Mouse (Mus musculus) liver, adult 10 weeks (tissue): ENCODE results near the gene Tspan4. TPM values are rescaled to one million over a fixed set of nuclear protein-coding genes. Genes with fewer than 3 reads are reported as not detected.

ENCODE experiments used
- polyA plus RNA-seq: library from polyadenylated mRNA; stranded (reverse); fragments of 350-450 nt; fragmentation: Illumina TruSeq; extraction: RNeasy Lipid Tissue Mini Kit (QIAGEN cat#74804); gene quantifications from one replicate; pipeline ENCODE4 v1.2.3, GENCODE M21; 2014; ENCODE audit warnings: low read depth, low replicate concordance

Tspan4 gene
- 5.4 TPM for polyA plus RNA-seq

DNA sequence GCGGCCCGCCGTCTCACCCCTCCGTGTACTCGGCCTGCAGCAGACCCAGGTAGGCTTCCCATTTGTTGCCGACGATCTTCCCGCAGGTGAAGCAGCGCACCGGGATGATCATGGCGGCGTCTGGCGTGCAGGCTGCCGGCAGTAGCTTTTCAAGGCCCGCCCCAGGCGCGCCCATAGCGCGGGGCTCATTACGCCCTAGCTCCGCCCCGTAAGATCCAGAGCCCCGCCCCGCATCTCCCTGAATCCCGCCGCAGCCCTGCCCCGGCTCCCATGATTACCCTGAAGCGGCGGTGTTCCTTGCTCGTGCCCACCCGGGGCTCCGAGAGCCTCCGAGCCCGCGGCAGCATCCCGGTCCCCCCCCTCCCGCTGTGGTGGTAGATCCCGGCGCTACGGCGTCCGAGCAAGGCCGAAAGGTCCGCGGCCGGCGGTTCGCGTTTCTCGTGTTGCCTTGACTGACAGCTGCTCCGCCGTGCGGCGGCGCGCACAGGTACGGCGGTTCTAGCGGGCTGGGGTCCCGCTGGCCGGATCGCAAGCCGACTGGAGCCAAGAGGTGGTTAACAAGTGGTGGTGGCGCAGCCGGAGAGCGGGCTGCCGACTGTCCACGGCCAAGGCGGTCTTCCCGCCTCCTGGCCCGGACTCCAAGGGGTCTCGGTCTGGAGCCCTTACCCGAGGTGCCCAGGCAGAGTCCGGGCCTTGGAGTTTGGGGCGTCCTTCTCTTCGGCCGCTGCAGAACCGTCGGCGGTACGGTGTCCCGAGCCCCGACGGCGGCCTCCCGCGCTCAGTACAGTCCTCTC, at the start of gene Tspan4, which contains the start of gene Polr2l:
Gene Tspan4, plus strand, starts transcription at position 230 of the 794 bp plus-strand sequence.
Gene Polr2l, minus strand, starts transcription at position 122 of the 794 bp plus-strand sequence.

DNA sequence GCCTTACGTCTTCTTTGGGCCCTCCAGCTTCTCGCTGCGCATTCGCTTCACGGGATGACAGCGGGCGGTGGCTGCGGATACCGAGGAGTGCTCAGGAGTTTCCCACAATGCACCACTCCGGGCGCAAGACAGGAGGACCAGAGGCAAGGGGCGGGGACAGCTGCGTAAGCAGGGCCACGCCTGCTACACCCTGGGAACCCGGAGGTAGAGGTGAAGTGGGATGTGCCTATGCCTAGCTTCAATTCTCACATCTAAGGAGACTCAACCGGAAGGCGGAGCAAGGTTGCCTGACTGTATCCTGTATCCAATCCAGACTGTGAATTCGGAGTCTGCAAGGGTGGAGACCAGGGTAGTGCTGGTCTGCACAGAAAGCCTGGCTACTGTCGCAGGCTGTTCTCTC, 45.7 kb upstream of the Tspan4 start, which contains the start of gene Cend1:
Gene Cend1, minus strand, starts transcription at position 182 of the 400 bp plus-strand sequence.

DNA sequence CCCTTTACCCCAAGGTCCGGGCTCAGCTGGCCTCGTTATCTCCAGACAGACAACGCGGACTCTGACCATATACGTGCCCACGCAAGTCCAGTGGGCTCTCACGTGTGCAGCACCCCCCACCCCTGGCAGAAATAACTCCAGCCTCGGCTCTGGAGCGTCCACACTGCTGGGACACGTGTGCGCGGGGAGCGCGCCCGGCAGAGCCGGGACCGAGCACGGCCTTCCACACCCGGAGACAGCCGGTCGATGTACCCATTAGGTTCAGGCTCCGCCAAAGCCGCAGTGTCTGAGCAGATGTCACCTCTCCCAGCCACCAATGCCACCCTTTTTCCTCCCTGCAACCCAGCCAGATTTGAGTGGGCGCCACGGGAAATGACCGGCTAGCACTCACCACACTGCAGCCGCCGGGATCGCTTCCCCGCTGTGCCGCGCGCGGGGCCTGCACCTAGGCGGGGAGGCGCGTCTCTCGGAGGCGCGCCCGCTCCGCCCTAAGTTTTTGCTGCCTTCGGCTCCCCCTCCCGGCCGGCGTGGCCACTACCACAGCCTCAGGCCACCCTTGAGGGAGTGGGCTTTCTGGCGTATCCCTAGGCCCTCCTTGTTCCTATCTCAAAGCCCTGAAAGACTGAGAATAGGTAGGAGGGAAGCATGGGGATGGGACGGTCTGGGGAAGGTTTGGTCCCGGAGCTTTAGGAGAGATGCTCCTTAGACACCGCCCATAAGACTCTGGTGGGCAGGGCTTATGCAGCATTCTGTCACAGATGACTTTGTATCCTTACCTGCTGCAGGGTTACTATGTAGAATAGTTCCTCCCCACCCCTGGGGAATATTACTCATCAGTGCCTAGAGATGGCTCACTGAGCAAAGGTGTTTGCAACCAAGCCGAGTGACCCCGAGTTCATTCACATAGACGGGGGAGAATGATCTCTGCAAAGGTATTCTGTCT, 37.6 kb upstream of the Tspan4 start, which contains the start of gene Slc25a22:
Gene Slc25a22, minus strand, starts transcription at position 715 of the 943 bp plus-strand sequence.

DNA sequence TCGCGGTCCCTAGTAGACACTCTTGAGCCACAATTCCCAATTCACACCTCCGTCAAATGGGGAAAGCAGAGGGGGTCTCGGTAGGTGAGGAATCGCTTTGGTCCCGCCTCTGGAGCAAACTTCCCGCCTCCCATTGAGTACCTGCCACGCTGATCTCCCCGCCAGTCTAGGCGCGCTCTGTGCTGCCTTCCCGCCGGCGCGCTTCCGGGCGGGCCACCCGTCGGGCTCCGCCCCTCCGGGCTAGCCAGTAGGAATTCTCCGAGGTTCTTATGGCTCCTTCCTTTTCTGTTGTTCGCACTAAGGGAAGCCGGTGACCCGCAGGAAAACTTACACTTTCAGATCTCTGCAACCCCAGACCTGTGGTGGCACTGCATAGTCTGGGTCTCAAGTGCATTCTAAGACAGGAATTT, 31.2 kb upstream of the Tspan4 start, which contains the start of gene Pidd1:
Gene Pidd1, minus strand, starts transcription at position 198 of the 410 bp plus-strand sequence.

DNA sequence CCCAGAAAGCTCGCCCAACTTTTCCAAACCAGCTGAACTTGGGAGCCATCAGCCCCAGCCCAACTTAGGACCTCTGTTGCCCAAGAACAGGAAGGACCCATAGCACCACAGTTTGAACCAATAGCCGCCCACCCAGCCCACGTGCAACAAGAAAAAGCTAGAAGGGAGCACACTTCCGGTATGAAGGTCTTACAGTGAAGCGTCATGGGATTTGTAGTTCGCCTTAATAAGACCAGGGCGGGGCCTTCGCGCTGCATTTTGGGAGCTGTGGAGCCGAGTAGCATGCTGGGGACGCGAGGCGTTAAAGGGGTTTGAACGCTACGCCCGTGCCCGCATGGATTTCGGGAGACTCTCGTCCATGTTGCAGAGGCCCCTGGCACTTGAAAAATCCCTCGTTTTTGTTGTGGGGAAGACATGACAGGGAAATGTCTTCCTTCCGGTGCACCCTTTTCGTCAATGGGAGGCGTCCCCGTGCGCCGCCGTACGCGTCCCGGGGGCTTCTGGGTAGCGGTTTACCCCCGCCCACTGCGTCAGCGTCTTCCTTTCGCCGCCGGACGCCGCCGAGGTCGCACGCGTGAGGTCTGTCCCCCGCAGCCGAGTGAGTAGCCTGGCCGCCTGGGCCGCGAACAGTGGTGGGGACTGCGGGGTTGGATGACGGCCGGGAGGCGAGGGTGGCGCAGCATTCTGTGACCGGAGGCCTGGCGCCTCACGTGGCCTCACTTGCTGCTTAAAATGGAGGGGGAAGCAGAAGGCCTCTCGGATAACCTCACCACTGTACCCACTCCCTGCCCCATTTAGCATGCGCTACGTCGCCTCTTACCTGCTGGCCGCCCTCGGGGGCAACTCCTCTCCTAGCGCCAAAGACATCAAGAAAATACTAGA, 27.7 kb upstream of the Tspan4 start, which contains the start of gene Rplp2:
Gene Rplp2, plus strand, starts transcription at position 261 of the 882 bp plus-strand sequence.

DNA sequence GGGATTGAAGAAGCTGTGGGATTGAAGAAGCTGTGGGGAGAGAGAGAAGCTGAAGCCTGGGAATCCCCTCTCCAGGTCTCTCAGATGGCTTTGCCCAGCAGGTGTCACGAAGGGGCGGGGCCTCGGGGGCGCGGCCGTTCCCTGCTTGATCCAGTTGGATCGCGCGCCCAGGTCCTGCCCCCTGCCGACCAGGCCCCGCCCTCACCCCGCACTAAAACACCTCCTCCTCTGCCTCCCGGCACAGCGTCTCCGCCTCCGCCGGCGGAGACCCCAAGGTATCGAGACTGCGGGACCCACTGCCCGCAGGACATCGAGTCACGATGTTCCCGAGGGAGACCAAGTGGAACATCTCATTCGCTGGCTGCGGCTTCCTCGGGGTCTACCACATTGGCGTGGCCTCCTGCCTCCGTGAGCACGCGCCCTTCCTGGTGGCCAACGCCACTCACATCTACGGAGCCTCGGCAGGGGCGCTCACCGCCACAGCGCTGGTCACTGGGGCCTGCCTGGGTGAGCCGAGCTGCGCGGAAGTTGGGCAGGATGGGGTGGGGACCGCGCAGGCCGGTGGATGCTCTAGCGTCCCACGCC, 20.0 kb upstream of the Tspan4 start, which contains the start of gene Pnpla2:
Gene Pnpla2, plus strand, starts transcription at position 232 of the 585 bp plus-strand sequence.

DNA sequence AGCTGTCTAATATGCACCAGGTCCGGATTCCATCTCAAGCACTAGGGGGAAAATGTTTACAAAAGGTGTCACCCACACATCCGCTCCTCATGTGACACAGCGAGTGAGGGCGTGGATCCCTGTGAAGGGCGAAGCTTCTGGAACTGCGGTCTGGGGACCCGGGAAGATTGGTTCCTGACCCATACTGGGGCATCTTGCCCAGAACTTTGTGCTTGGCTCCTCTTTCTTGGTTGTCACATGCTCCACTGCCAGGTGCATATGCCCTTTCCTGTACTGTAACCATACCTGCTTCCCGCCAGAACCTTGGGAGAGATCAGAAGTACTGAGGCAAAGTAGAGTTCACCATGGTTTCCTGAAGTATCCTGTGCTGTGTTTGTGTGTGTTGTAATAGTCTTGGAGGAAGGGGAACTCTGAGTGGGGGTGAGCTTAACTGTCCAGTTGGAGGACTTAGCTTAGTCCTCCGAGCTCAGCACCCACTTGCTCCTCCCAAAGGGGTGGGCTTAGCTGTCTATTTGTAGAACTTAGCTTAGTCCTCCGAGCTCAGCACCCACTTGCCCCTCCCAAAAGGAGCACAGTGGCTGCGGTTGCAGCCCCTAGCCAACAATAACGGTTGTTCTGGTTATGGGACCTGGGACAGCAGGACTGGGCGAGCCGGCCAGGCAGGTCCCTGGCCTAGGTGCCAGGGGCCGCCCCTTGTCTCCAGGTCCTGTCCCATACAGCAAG, 14.5 kb upstream of the Tspan4 start, which contains the start of gene Cracr2b:
Gene Cracr2b, plus strand, starts transcription at position 704 of the 723 bp plus-strand sequence.

DNA sequence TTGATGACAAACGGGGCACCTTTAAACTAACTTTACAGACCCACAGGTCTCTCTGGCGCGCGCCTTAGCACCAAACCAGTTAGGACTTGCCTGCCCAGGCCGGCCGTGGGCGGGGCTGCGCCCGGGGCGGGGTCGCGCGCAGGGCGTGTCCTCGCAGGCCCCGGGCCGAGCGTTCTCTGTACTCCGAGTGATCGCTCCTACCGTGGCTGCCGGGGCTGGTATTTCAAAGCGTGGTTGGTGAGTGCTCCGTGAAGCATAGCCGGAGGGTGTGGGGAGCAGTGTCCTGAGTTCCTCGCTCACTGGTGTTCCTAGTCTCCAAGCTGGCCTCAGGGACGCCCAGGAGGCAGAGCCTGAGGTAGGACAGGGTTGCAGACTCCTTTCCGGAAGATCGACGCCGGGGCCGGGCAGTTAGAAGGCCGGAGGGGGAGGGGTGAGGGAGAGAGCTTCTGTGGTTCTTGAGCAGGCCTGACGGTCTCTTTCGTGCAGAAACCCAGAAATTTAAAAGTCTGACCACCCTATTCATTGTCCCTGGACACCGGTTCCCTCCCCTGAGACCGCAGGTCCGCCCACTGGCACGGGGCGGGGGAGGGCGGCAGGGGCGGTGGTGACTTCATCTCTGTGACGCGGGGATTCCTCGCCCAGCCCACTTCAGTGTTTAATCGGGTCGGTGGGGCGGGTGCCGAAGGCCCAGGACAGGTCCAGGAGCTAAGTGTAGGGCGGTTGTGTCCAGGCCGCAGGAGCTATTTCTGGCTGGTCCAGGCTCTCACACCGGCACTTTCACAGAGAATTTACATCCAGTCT, 7.6 kb upstream of the Tspan4 start, which contains the start of gene Cd151:
Gene Cd151, plus strand, starts transcription at position 163 of the 801 bp plus-strand sequence.

DNA sequence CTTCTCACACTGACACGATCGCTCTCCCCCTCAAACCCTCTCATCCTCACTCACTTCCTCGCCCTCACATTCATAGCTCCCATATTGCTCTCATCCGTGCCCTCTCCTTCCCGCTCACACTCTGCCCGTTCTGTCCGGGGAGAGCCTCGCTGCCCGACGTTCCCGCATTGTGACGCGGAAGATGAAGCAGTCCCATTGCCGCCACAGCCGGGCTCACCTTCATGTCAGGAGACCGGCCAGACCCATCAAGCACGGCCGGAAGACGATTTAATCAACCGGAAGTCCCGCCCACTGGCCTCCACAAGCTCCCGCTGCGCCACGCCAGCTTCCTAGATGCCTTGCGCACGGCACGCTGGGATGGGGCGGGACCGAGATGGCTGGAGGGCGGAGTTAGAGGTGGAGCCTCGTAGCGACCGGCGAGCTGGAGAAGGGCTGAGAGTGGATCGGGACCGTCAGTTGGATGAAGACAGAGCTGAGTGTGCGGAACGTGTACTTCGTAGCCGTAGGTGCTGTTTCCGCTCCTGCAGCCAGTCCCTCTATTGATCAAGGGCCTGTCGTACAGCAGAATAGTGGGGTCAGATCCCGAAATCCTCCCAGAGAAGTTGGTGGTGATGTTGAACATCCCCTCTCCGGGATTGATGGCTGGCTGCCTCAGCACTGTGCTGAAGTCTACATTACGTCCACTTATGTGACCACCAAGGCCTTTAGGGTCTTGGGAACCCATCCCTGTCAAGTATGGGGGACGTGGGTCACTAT, 64.7 kb downstream of the Tspan4 start, which contains the start of gene Chid1:
Gene Chid1, minus strand, starts transcription at position 302 of the 756 bp plus-strand sequence.

Other genes starting within 250 kb of the Tspan4 start
- 6.0 TPM for gene Phrf1, start 246.5 kb upstream of the Tspan4 start, polyA plus RNA-seq
- gene Irf7, start 208.8 kb upstream of the Tspan4 start, polyA plus RNA-seq, result 32.2 TPM
- 14.3 TPM for gene Cdhr5, start 198.5 kb upstream of the Tspan4 start, polyA plus RNA-seq
- gene Sct, start 196.1 kb upstream of the Tspan4 start, polyA plus RNA-seq, result not detected
- gene Drd4, start 183.2 kb upstream of the Tspan4 start, polyA plus RNA-seq, result not detected
- 1.4 TPM for gene Deaf1, start 147.6 kb upstream of the Tspan4 start, polyA plus RNA-seq
- gene Tmem80, start 147.5 kb upstream of the Tspan4 start, polyA plus RNA-seq, result 10.1 TPM
- gene Eps8l2, start 136.4 kb upstream of the Tspan4 start, polyA plus RNA-seq, result 9.6 TPM
- 13.5 TPM for gene Taldo1, start 83.0 kb upstream of the Tspan4 start, polyA plus RNA-seq
- 6.2 TPM for gene Gatd1, start 61.1 kb upstream of the Tspan4 start, polyA plus RNA-seq
- not detected for gene Cend1, start 45.7 kb upstream of the Tspan4 start, polyA plus RNA-seq
- gene Slc25a22, start 37.3 kb upstream of the Tspan4 start, polyA plus RNA-seq, result 9.5 TPM
- 0.11 TPM for gene Pidd1, start 31.2 kb upstream of the Tspan4 start, polyA plus RNA-seq
- gene Rplp2, start 27.9 kb upstream of the Tspan4 start, polyA plus RNA-seq, result 11.4 TPM
- gene Pnpla2, start 20.0 kb upstream of the Tspan4 start, polyA plus RNA-seq, result 6.6 TPM
- gene Cracr2b, start 14.1 kb upstream of the Tspan4 start, polyA plus RNA-seq, result not detected
- 10.0 TPM for gene Cd151, start 7.8 kb upstream of the Tspan4 start, polyA plus RNA-seq
- gene Polr2l, start 108 bp upstream of the Tspan4 start, polyA plus RNA-seq, result 2.3 TPM
- gene Chid1, start 64.6 kb downstream of the Tspan4 start, polyA plus RNA-seq, result 8.9 TPM
- 40.8 TPM for gene Ap2a2, start 86.9 kb downstream of the Tspan4 start, polyA plus RNA-seq
- gene Muc6, start 180.1 kb downstream of the Tspan4 start, polyA plus RNA-seq, result not detected
- gene Muc2, start 215.1 kb downstream of the Tspan4 start, polyA plus RNA-seq, result not detected